Mouse (Mus musculus): ENCODE results near the gene Scube2. TPM values are rescaled to one million over a fixed set of nuclear protein-coding genes. Genes with fewer than 3 reads are reported as not detected.
A peak's percentile ranks its signal among the peaks of the same experiment; 100 is the strongest.

Gene Scube2
- total RNA-seq, 2 experiments from 2014 or later = 16.1 to 19.3 TPM

DNA sequence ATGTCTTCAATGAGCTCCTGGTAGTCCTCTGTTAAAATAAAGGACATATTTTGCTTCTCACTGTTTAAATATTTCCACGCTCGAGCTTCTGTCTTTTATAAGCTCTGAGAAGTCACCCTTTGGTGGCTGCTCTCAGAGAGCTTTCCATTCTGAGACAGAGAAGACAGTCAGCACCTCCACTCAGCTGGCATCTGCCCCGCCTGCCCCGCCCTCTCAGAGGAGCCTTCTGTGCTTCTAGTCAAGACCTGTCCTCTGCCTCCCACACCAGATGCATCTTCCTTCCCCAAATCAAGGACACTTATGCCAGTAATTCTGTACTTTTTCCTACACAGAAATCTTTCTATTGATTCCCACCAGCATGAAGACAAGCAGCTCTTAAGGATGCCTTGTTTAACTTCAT, 64.9 kb downstream of the Scube2 start:
- DNase-seq (ENCODE audit: low spot score in 2 of 2) = no peak

DNA sequence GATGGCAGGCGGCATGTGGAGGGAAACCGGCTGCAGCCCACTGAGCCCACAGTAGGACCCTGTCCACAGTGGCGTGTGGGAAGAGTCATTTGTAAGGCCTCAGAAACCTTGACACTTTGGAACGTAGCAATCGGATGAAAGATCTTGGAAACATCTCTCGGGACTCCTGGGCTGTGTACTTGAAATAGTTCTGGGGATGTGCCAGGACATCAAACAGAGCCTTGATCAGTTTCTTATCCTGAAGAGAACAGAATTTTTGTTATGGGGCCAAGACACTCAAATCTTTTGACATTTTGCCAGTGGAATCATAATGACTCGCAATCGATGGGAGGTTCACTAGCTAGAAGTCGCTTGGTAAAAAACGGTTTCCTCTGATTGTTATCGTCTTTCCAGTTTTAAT, 66.3 kb downstream of the Scube2 start:
- DNase-seq (ENCODE audit: low spot score in 2 of 2) = no peak

DNA sequence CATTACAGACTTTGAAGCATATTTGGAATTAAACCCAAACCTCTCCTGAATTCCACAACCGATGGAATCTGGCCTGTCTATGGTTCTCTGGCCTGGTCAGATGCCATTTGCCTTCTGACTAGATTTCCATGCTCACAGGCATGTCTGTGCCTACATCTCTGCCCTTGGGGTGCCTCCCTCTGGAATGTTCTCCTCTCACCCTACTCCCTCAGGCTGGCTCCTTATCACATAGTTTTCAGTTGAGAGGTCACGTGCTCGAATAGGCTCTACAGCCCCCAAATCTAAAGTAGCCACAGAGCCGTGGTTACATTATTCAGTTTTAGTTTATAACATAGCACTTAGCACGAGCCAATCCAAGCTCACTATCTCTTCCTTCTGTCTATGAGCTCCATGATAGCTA, 69.9 kb downstream of the Scube2 start:
- DNase-seq (ENCODE audit: low spot score in 2 of 2) = no peak

DNA sequence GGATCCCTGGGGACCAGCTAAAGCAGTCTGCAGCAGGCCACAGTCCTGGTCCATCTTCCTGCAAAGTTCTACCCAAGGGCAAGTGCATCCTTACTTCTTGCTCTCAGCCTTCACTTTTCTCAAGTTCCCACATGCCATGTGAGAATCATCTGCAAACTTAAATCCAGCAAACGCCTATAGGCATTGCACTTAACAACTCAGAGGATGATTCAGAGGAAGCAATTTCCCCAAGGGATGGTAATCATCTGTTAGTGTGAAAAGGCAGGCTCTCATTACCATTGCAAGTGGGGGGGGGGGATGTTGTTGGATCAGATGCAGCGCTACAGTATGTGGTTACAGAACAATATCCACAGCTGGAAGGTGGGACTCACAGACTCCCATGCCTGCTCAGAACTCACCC, 70.9 kb downstream of the Scube2 start:
- no peak for DNase-seq (ENCODE audit: low spot score in 2 of 2)

DNA sequence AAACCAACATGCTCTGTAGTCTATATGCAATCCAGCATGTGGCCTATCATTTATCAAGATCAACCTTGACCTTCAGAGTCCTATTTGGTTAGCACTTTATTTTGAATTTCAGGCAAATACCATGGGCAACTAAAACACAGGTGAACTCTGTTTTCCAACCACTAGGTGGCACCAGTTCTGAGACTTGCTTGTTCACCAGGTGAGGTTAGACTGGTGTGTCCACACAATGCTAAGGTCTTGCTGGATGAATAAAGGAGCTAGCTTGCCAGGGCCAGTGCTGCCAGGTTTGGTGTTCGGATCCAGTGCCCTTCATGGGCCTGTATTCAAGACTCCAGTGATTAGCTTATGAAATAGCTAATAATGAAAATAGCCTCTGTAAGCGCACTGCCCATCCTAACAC, 72.7 kb downstream of the Scube2 start:
- DNase-seq (ENCODE audit: low spot score in 2 of 2) = peak in 1 of 2 experiments; percentile 36

DNA sequence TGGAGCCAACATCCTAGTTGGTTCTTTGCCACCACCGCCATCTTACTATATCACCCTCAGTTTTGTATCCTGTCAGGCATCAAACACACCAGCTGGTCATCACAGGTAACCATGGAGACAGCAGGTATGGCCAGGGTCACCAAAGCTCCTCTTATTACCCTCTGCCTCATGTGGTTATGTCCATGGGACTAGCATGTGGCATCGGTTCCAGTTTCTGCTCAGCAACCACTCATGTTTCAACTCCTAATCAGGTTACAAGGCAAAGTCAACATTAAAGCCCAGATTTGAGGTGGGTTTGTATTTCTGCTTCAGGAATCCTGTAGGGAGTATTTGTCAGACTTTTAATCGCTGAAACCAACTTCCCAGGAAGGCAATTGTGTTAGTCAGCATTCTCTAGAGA, 74.7 kb downstream of the Scube2 start:
- no peak for DNase-seq (ENCODE audit: low spot score in 2 of 2)

DNA sequence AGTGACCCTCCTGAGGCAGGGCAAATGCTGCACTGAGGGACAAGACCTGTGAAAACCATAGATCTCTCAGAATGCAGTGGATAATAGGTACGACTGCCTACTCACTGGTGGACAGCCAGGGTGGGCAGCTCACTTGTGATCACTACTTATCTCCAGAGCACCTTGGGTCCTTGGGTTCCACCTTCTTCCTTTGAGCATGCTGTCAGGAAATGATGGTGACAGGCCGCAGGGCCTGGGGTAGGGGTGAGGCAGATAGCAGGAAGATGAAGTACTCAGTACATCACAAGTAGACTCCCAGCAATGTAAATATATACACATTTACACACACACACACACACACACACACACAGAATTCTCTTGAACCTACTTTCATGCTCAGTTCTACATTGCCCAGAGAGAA, 77.6 kb downstream of the Scube2 start:
- DNase-seq (ENCODE audit: low spot score in 2 of 2) = no peak

DNA sequence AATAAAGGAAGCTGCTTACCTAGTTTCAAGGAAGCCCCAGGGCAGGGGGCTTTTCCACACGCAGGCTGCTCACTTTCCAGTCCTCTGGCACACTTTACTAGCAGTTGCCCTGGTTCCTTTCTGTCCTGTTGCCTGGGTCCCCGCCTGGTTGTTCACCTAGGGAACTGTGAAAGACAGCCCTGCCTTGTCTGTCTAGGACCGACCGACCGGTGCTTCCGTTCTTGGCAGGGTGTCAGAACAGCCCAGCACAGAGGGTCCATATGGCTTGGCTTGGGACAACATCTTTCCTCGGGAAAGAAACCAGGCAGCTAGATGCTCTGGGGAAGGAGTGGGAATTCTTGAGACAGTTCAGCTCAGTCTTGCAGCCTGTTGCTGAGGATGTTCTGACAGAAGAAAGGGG, 82.2 kb downstream of the Scube2 start:
- DNase-seq (ENCODE audit: low spot score in 2 of 2) = no peak

DNA sequence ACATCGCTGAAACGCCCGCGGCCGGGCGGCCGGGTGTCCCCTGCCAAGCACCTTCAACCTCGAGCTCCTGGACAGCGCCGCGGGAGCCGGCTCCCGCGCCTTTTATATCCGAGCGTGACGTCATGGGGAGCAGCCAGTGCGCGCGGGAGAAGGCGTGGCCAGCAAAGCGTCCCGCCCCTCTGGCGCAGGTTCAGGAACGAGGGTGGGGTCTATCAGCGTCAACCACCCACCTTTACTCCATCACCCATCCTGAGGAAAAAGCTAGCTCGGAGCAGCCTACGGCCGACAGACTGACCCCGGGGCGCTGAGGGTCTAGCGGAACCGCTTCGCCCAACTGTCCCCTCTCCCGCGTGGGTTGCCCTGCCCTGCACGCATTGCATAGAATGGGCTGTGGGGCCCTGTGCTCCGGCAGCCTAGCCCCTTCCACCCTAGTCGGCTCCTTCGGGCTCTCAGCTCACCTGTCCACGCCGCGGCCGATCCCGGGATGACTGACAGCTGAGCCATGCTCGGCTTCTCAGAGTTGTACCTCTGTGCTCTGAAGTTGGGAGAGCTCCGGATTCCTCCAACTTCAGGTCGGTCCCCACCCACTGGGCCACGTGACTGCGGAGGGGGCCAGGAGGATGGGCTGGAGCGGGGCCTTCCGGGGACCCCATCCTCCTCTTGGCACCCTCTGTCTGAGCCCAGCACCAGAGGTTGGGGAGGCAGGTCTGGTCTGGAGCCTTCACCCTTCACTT, 83.8 kb downstream of the Scube2 start, which contains the start of gene Nrip3:
Gene Nrip3 (minus strand): TSS at position 556 of the 734 bp plus-strand sequence.
- DNase-seq (ENCODE audit: low spot score in 2 of 2) = peak; percentile 30 to 59

DNA sequence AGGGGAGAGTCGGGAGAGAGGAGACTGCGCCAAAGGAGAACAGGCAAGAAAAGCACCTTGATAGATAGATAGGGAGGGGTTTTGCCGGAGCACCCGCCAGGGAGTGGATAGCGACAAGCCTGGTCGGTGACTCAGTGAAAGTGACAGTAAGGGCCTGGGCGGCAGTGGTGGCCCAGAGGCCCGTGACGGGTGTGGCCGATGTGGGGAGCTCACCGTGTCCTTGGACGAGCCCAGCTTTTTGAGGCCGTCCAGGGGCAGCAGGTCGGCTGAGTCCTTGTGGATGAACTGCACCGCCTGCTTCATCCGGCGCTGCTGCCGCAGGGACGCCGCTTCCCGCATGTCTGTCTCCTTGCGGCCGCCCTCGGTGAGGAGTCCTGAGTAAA, 84.4 kb downstream of the Scube2 start:
- DNase-seq (ENCODE audit: low spot score in 2 of 2) = peak in 1 of 2 experiments; percentile 20

DNA sequence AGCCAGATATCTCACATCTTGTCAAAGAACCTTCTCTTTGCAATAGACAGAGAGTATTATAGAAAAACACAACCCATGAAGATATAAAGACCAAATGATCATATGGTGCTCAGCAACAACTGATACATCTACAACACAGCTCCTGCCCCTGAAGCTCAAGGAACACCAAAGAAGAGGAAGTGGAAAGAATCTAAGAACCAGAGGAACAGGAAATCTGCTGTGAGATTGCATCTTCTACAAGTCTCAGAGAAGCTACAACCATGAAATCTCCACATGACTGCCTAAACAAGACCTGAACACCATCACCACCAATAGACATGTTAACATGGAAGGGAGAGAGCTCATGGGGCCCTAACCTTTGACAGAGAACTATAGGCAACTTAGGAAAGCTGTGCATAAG, 93.2 kb downstream of the Scube2 start:
- no peak for DNase-seq (ENCODE audit: low spot score in 2 of 2)

DNA sequence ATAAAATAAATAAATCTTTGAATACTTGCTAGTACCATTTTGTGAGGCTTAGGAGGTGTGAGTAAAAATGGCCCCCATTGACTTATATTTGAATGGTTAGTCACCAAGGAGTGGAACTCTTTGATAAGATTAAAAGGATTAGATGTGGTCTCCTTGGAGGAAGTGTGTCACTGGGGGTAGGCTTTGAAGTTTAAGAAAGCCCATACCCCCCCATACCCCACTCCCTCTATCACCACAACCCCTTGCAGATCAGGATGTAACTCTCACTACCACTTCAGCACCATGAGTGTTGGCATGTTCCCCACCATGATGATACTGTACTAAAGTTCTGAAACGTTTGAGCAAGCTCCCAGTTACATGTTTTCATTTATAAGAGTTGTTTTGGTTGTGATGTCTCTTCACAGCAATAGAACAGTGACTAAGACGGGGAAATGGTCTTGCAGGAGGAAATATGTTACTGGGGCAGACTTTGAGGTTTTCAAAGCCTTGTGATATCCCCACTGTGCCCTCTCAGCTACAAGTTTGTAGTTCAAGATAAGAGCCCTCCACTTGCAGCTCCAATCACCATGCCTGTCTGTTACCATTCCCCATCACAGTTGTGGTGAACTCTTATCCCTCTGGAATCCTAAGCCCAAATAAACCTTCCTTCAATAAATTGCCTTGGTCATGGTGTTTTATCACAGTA, 96.6 kb downstream of the Scube2 start:
- no peak for DNase-seq (ENCODE audit: low spot score in 2 of 2)

DNA sequence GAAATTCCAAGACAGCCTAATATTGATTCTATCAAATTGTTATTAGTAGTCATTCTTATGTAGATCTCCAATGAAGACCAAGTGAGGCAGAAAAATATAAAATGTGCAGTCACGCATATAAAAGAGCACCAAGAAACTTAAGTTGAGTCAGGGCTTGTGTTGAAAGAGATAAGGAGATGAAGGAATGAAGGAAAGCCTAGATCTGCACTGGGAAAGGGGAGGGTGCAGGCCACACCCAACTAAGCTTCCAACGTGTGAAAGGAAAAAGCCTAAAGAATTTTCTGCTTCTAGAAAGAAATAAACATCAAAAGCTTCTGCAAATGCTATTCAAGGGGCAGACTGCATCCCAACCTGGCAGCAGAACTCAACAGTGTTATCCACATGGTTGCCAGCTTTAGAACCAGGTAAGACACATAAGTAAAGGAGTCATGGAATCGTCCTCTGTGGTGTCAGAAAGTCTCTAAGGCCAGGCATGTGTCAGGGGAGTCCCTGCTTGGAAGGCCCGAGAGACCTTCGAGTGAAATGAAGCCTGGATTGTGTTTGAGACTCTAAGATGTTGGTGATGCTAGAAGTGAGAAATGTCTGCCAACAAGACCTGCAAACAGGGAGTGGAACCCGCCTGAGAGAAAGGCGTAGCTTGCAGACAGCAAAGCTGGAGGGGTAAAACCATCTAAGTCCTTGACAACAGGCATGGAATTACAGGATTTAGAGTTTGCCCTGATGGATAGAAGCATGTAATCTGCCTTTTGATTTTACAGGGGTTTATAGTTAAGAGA, 97.7 kb downstream of the Scube2 start:
- DNase-seq (ENCODE audit: low spot score in 2 of 2) = no peak

DNA sequence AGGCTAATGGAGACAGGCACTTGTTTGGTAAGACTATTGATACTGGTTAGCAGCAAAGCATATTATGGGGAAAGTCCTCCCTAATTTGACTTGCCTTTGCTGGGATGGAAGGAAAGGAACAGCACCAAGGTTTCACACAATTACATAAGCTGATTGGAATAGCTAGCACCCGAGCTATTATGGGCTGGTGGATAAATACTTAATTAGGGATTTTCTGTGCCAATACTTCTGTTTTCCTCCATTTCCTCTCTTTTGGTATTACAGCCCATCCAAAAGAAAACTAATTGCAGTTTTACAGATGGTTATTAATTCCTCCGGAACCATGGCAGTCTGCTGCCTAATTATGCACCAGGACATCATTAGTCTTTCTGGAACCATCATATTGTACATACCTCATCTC, 101.5 kb downstream of the Scube2 start:
- DNase-seq (ENCODE audit: low spot score in 2 of 2) = no peak

DNA sequence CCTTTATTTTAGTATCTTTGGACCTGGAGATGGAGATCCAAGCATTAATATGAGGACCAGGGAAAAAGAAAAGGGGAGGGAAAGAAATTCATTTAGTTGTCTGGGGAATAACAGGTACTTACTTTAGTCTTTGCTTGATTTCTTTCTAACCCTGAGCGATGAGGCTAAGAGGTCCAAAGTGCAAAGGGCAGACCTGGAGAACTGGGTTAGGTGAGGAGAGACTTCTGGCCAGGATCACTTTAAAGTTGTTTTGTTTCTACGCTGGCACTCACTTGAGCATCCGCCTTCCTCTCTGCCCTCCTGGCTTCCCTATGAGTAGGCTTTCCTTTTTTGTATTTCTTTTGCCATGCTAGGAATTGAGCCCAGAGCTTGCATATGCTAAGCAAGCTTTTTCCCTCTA, 109.2 kb downstream of the Scube2 start:
- DNase-seq (ENCODE audit: low spot score in 2 of 2) = no peak

DNA sequence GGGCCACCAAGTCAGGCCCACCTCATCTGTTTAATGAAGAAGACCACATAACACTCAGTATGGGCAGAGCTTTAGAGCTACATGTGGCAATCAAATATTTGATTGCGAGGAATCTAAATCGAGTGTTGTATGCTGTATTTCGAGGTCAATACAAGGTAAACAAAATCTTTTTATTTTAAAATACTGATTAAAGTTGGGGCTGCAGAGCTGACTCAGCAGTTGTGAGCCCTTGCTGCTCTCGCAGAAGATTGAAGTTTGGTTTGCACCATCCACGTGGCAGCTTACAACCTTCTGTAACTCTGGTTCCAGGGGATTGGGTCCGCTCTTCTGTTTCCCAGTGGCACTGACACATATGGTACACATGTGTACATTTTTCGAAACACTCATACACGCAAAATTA, 111.4 kb downstream of the Scube2 start:
- DNase-seq (ENCODE audit: low spot score in 2 of 2) = no peak

DNA sequence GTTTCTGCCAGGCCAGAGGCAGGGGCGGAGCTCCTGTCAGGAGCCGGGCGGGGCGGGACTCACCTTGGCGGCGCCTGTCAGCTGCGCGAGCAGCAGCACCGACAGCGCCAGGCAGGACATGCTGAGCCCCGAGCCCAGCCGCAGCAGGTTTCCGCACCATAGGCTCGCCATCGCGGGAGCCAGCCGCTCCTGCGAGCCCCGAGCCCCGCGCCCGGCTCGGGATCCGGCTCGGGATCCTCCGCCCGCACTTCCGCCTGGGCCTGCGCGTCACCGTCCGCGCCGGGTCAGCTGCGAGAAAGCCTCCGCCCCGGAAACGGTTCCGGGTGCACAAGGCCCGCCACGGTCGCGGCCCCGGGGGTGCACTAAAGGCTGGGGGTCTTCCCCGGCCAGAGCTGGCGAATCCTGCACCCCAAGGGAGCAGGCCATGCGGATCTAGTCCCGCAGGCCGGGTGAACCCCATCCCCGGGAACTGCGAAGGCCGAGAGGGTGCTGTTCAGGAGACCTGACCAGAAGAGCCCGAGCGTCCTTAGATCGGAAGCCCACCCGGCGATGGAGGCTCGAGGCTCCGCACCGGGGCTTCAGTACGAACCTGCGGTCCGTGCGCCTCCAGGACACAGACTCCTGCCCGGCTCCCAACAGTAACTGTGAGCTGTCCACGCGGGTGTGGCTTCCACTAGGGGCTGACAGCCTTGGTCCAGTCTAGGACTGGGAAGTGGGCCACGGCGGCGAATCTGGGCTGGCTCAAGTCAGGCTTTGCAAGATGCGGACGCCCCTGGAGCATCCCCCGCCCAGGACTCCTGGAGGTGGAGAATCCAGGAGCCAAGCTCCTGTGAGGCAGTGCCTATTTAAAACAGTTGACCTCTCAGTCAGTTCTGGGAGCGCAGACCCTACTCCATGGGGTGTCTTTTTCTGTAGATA, 113.2 kb downstream of the Scube2 start, which contains the start of gene Tmem9b:
Gene Tmem9b (minus strand): TSS at position 868 of the 918 bp plus-strand sequence.
- DNase-seq (ENCODE audit: low spot score in 2 of 2) = peak; percentile 78 to 82

DNA sequence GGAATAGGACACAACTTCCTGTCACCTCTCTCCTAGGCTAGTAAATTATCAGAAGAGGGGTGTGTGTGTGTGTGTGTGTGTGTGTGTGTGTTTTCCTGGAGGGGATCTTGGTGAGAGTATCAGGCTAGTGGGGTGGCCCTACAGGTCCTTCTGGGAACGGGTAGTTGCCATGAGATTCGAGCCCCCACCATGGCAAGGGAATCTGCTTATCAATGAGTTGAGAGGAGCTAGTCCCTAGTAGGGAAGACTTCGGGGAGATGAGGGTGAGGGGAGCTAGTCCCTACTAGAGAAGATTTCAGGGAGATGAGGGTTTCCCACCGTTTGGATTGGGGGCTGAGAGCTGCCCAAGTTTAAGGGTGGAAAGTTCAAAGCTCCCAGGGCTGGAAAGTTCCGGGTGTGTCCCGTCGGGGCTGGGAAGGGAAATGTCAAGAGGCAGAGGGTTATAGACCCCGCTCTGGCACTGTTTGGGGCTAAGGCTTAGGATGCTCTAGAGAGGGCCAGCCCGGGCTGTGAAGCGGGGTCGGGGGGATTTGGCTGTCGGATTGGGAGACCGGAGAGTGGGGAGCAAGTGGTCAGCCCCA, 114.0 kb downstream of the Scube2 start:
- no peak for DNase-seq (ENCODE audit: low spot score in 2 of 2)
